Mouse (Mus musculus): ENCODE measurements around the gene Zfhx3. TPM values are rescaled to one million over a fixed set of nuclear protein-coding genes. Genes with fewer than 3 reads are reported as not detected.

The Zfhx3 gene
- total RNA-seq, 2 experiments from 2014 or later: 0.38 to 0.43 TPM

- ATAC-seq (replicated peaks; ENCODE audit: low FRiP score, poor library complexity, severe bottlenecking): no peak
These were observed 279.6 kb downstream of the Zfhx3 start for GRCm38 (mm10) chr8:108222091-108222490.

- ATAC-seq (replicated peaks; ENCODE audit: low FRiP score, poor library complexity, severe bottlenecking): no peak
These were observed 289.9 kb downstream of the Zfhx3 start for GRCm38 (mm10) chr8:108232326-108232725.

DNA sequence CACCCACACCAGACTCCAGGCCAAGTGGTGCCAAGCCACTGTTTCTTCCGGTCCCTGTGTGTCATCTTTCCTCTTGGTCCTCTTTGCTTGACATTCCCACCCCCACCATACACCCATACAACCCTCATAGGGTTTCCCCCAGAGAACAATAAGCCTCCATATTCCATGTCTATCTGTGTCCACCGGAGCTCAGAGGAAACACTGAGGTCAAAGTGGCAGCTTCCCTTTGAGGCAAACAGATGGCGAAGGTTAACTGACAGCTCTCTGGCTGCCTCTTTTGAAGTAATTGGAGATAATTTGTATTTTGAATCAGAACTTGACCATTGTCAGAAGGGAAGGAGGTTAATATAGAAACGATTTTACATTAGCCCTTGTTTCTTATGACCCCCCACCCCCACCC, 292.0 kb downstream of the Zfhx3 start:
- ATAC-seq (replicated peaks; ENCODE audit: low FRiP score, poor library complexity, severe bottlenecking): no peak

DNA sequence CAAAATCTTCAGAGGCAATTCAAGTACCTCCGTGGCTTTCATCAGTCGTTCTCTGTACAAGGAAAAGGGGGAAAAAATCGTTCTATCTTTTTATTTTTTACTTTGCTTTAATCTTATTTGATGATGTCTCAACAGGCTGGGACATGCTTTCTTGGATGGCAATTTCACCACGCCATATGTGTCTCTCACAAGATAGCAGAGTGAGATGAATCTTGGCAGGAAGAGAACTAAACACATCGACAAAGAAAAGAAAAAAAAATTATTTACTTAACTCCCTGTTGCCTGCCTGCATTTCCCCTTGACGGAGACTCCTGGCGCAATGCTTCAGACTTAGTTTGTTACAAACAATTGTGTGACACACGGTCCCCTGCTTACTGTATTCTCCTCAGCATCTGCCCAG, 294.3 kb downstream of the Zfhx3 start:
- no peak for ATAC-seq (replicated peaks; ENCODE audit: low FRiP score, poor library complexity, severe bottlenecking)

DNA sequence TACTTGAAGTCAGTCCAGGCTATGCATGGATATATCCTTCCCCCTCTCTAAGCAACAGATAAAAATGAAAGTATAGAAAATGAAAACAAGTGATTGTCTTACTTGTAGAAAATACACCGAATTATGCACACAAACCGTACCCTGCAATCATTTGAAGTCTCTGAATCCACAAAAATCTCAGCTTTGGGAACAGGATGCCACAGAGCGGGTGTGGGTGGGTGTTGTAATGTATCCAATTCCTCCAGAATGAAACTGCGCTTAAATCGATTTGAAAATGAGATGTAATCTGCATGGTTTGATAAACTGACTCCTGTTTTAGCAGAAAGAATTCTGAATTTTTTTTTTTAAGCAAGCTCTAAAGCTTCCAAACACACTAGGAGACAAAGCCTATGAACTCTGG, 297.1 kb downstream of the Zfhx3 start:
- ATAC-seq (replicated peaks; ENCODE audit: low FRiP score, poor library complexity, severe bottlenecking): no peak

- no peak for ATAC-seq (replicated peaks; ENCODE audit: low FRiP score, poor library complexity, severe bottlenecking)
These were observed 298.7 kb downstream of the Zfhx3 start for GRCm38 (mm10) chr8:108241041-108241690.

DNA sequence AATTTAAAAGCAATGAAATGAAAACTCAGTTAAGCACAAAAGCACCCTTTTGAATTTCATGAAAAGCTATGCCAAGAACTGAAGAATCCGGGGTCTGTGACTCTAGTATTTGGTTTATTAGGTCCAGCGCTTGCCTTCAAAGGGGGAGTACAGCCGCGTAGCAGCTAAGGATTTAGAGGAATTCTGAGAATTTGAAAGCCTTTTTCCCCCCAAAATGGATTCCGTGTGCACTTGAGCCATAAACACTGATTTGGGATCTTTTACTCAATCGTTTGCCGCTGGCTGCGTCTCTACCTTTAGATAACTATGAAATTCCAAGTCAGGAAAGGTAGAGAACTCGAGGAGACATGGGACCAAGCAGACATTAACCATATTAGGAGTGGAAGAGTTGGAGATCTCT, 300.8 kb downstream of the Zfhx3 start:
- no peak for ATAC-seq (replicated peaks; ENCODE audit: low FRiP score, poor library complexity, severe bottlenecking)

GRCm38 (mm10) chr8:108244636-108245494, 302.4 kb downstream of the Zfhx3 start:
- no peak for ATAC-seq (replicated peaks; ENCODE audit: low FRiP score, poor library complexity, severe bottlenecking)

GRCm38 (mm10) chr8:108245575-108245974, 303.1 kb downstream of the Zfhx3 start:
- no peak for ATAC-seq (replicated peaks; ENCODE audit: low FRiP score, poor library complexity, severe bottlenecking)

GRCm38 (mm10) chr8:108246035-108246933, 303.8 kb downstream of the Zfhx3 start:
- ATAC-seq (replicated peaks; ENCODE audit: low FRiP score, poor library complexity, severe bottlenecking): no peak

- no peak for ATAC-seq (replicated peaks; ENCODE audit: low FRiP score, poor library complexity, severe bottlenecking)
These were observed 304.5 kb downstream of the Zfhx3 start for GRCm38 (mm10) chr8:108246934-108247417.

DNA sequence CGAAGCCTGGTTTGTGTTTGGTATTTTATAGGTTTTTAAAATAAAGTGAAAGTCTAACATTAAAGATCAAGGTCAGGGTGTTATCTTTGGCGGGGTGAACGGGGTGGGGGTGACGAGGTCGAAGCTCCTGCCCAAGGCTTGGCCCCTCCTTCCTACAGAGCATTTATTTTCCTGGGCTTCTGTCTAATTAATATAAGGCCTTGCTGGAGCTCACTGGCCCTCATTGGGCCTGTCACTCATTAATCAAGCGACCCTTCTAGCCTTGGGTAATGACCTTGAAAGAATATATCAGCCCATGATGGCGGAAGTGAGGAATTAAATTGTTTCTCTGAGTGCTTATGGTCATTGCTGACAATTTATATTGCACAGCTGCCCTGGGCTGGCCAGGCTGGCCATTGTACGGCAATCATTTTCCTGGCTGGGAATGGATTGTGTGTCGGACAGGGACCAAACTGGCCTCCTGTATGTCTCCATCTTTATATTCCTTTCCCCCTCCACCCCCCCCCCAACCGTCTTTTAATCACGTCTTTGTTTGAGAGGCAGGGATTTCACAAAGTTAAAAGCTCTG, 322.2 kb downstream of the Zfhx3 start:
- ATAC-seq (replicated peaks; ENCODE audit: low FRiP score, poor library complexity, severe bottlenecking): no peak

- ATAC-seq (replicated peaks; ENCODE audit: low FRiP score, poor library complexity, severe bottlenecking): no peak
These were observed 335.5 kb downstream of the Zfhx3 start for GRCm38 (mm10) chr8:108277960-108278359.

GRCm38 (mm10) chr8:108281981-108282380, 339.5 kb downstream of the Zfhx3 start:
- no peak for ATAC-seq (replicated peaks; ENCODE audit: low FRiP score, poor library complexity, severe bottlenecking)

- no peak for ATAC-seq (replicated peaks; ENCODE audit: low FRiP score, poor library complexity, severe bottlenecking)
These were observed 343.7 kb downstream of the Zfhx3 start for GRCm38 (mm10) chr8:108286117-108286516.

DNA sequence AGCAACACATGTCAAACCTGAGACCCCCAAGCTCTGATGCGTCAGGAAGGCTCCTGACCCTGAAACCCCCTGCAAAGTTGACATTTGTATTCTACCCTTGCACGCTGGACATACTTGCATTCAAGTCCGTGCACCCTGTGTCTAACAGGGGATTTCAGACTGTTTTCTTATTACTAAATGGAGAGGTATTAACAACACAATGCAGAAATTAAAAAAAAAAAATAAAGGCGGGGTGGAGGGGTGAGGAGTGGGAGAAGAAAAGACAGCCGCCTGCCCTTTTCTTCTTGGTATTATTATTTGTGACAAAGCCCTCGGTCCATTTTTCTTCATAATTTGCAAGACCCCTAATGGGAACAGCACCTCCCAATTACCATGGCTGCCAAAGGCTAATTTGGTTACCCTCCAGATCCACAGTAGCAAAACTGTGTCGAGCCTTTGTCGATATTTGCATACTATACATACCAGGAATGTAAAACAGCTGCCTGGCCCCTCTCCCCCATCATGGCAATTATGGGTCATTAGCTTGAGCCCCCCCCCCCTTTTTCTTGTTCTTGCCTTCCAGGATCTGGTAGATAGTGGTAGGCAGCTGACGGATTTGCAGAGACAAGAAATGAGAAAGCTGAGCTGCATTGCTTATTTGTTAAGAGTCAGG, 358.6 kb downstream of the Zfhx3 start:
- ATAC-seq (replicated peaks; ENCODE audit: low FRiP score, poor library complexity, severe bottlenecking): no peak

- no peak for ATAC-seq (replicated peaks; ENCODE audit: low FRiP score, poor library complexity, severe bottlenecking)
These were observed 359.2 kb downstream of the Zfhx3 start for GRCm38 (mm10) chr8:108301654-108302053.

- ATAC-seq (replicated peaks; ENCODE audit: low FRiP score, poor library complexity, severe bottlenecking): no peak
These were observed 362.9 kb downstream of the Zfhx3 start for GRCm38 (mm10) chr8:108305368-108305767.

DNA sequence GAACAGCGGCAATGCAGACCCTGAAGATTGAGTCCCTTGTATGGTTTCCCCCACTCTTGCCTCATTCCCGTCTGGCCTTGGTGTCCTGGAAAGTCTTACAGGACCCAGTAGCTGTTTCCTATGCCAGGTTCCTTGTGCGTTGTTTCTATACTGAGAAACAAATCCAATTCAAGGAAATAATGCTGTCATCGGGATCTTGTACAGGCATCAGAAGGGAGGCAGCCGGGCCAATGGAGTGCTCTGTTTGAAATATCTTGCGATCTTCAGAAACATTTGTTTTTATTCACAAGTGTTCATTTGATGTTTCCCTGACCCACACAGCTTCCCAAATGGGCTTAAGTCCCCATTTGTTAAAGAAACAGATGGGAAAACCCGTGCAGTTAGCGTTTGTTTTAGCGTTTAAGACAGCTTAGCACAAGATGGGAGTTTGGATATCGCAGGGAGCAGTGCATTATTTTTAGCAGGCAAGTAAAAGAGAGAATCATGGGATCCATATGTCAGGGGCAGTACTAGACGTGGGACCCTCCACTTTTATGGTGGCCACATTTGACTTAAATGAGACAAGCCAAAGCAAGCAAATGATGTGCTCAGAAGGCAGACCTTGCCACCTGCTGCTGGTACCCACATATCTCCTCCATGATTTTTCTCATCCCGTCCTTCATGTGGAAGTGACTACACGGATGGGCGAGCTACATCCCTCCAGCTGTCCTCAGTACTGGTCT, 367.2 kb downstream of the Zfhx3 start:
- ATAC-seq (replicated peaks; ENCODE audit: low FRiP score, poor library complexity, severe bottlenecking): no peak
